Mouse (Mus musculus) hindbrain, embryonic 16.5 days (tissue): ENCODE results near the gene Magi1. TPM values are rescaled to one million over a fixed set of nuclear protein-coding genes. Genes with fewer than 3 reads are reported as not detected.

Experiments
- ATAC-seq: fragments of 200-750 bp; cut with Nextera tagmentation; 2 replicates; pipeline ENCODE4 v1.8.0; 2017; ENCODE audit warnings: moderate TSS enrichment, moderate library complexity
- H3K27ac ChIP-seq: fragments of 300-500 bp; sonication (generic); 2 replicates; pipeline ENCODE4 v1.5.1; 2014; ENCODE audit warnings: low read depth, mild to moderate bottlenecking, control low read depth, low read length, moderate library complexity
- H3K27me3 ChIP-seq: fragments of 300-500 bp; sonication (generic); replicated peaks from 2 replicates; pipeline ENCODE4 v1.6.1; 2014; ENCODE audit warnings: low read length; ENCODE audit not compliant: control insufficient read depth, insufficient read depth
- H3K36me3 ChIP-seq: fragments of 300-500 bp; sonication (generic); 2 replicates; pipeline ENCODE4 v1.6.1; 2014; ENCODE audit warnings: mild to moderate bottlenecking, low read length, moderate library complexity, mixed read lengths; ENCODE audit not compliant: control insufficient read depth, insufficient read depth
- H3K4me1 ChIP-seq: fragments of 300-500 bp; sonication (generic); 2 replicates; pipeline ENCODE4 v1.6.1; 2014; ENCODE audit warnings: low read depth, low read length; ENCODE audit not compliant: control insufficient read depth, insufficient read depth
- H3K4me2 ChIP-seq: fragments of 300-500 bp; sonication (generic); 2 replicates; pipeline ENCODE4 v1.6.1; 2014; ENCODE audit warnings: mild to moderate bottlenecking, low read length, control low read depth, moderate library complexity
- H3K4me3 ChIP-seq: fragments of 300-500 bp; sonication (generic); 2 replicates; pipeline ENCODE4 v1.5.1; 2014; ENCODE audit warnings: mild to moderate bottlenecking, low read length, control low read depth, moderate library complexity
- H3K9ac ChIP-seq: fragments of 300-500 bp; sonication (generic); 2 replicates; pipeline ENCODE4 v1.6.1; 2014; ENCODE audit warnings: low read depth, mild to moderate bottlenecking, control low read depth, low read length, moderate library complexity
- H3K9me3 ChIP-seq: fragments of 300-500 bp; sonication (generic); 2 replicates; pipeline ENCODE4 v1.6.1; 2014; ENCODE audit warnings: mild to moderate bottlenecking, low read length, moderate library complexity; ENCODE audit not compliant: control insufficient read depth
- WGBS: fragments of 180-500 bp; shearing (Covaris S2); extraction: QIAGEN DNeasy Blood & Tissue Kit; methylation state at CpG from one replicate; pipeline ENCODE4 v1.1.7; 2014; 5-methylcytosine and 5-hydroxymethylcytosine counted together
- polyA plus RNA-seq: library from polyadenylated mRNA; unstranded; fragments of >200 nt; fragmentation: Nextera tagmentation; extraction: Ambion mirVana; gene quantifications from 2 replicates; pipeline ENCODE4 v1.2.1, GENCODE M21; 2015

The Magi1 gene
- polyA plus RNA-seq, 1 experiment from 2014 or later: 27.7 TPM

GRCm38 (mm10) chr6:94145430-94146205, 138.1 kb downstream of the Magi1 start:
- 80% methylated on average over 8 of the region's 8 CpGs for WGBS
- Histone ChIP-seq H3K4me1 (no peaks in the 10 kb centered on the region), H3K27ac (no peak overlapping the region), H3K9me3 (no peaks in the 10 kb centered on the region), H3K27me3 (no peaks in the 10 kb centered on the region), H3K36me3 (no peaks in the 10 kb centered on the region), H3K4me2 (no peak overlapping the region), H3K9ac (no peak overlapping the region), H3K4me3 (no peak overlapping the region)
- ATAC-seq: no peak

- Histone ChIP-seq H3K4me2 (no peak overlapping the region), H3K27ac (no peak overlapping the region), H3K4me3 (no peak overlapping the region), H3K9me3 (no peaks in the 10 kb centered on the region), H3K4me1 (no peaks in the 10 kb centered on the region), H3K36me3 (no peaks in the 10 kb centered on the region), H3K9ac (no peak overlapping the region), H3K27me3 (no peaks in the 10 kb centered on the region)
- WGBS: 94% methylated on average over 2 of the region's 2 CpGs
- no peak for ATAC-seq
Observed at GRCm38 (mm10) chr6:94142493-94142892, 141.2 kb downstream of the Magi1 start.

DNA sequence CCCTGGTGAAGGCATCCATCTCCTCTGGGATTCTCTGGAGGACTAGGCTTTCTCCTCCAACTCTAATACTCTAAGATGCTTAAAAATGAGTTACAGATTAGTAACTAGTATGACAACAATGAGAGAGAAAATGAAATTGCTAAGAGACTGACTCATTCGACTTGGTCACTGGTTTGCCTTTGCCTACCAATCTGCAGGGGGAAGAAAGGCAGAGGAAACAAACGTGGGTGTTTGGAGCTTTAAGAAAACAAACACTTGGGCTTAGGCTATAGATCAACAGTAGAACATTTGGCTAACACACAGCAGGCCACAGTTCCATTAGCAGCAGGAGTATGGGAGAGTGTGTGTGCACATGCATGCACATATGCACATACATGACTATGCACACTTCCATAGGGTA, 142.2 kb downstream of the Magi1 start:
- Histone ChIP-seq H3K4me1 (no peaks in the 10 kb centered on the region), H3K27me3 (no peaks in the 10 kb centered on the region), H3K4me2 (no peak overlapping the region), H3K36me3 (no peaks in the 10 kb centered on the region), H3K9ac (no peak overlapping the region), H3K9me3 (no peaks in the 10 kb centered on the region), H3K4me3 (no peak overlapping the region), H3K27ac (no peak overlapping the region)
- 75% methylated on average over 2 of the region's 2 CpGs for WGBS
- ATAC-seq: no peak

GRCm38 (mm10) chr6:94139952-94140414, 143.7 kb downstream of the Magi1 start:
- H3K9me3 ChIP-seq: no peaks in the 10 kb centered on the region
- H3K4me2 ChIP-seq: no peak overlapping the region
- H3K4me3 ChIP-seq: no peak overlapping the region
- 81% methylated on average over 3 of the region's 3 CpGs for WGBS
- H3K36me3 ChIP-seq: no peaks in the 10 kb centered on the region
- no peaks in the 10 kb centered on the region for H3K27me3 ChIP-seq
- no peak overlapping the region for H3K9ac ChIP-seq
- ATAC-seq: no peak
- no peaks in the 10 kb centered on the region for H3K4me1 ChIP-seq
- no peak overlapping the region for H3K27ac ChIP-seq

DNA sequence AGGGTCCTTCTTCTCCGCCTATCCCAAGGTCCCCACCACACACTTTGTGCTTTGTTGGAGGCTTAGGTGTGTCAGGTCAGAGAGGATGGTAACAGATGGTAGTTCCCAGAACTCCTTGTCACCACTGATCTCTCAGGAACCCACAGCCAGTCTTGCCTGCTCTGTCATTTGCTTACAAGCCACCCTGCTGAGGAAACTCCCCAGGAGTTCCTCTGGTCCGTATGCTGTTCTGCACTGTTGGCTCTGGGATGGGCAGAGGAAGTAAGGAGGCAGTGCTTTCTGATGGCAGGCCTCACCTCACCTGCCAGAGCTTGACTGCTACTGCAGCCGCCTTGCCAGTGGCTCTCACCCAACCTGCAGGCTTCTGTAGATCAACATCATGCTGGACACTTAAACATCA, 147.0 kb downstream of the Magi1 start:
- Histone ChIP-seq H3K27me3 (no peaks in the 10 kb centered on the region), H3K4me2 (no peak overlapping the region), H3K4me1 (no peaks in the 10 kb centered on the region), H3K27ac (no peak overlapping the region), H3K9me3 (no peaks in the 10 kb centered on the region), H3K36me3 (no peaks in the 10 kb centered on the region), H3K9ac (no peak overlapping the region), H3K4me3 (no peak overlapping the region)
- 77% methylated on average over 3 of the region's 3 CpGs for WGBS
- no peak for ATAC-seq

- no peak overlapping the region for H3K4me3 ChIP-seq
- no peaks in the 10 kb centered on the region for H3K4me1 ChIP-seq
- H3K27ac ChIP-seq: no peak overlapping the region
- 0 out of 2 replicates have a peak, but pooled peaks have one; percentile 20 for ATAC-seq
- H3K9me3 ChIP-seq: no peaks in the 10 kb centered on the region
- no peaks in the 10 kb centered on the region for H3K27me3 ChIP-seq
- WGBS: 45% methylated on average over 5 of the region's 5 CpGs
- no peaks in the 10 kb centered on the region for H3K36me3 ChIP-seq
- H3K9ac ChIP-seq: no peak overlapping the region
- no peak overlapping the region for H3K4me2 ChIP-seq
Observed at GRCm38 (mm10) chr6:94134159-94134558, 149.6 kb downstream of the Magi1 start.

DNA sequence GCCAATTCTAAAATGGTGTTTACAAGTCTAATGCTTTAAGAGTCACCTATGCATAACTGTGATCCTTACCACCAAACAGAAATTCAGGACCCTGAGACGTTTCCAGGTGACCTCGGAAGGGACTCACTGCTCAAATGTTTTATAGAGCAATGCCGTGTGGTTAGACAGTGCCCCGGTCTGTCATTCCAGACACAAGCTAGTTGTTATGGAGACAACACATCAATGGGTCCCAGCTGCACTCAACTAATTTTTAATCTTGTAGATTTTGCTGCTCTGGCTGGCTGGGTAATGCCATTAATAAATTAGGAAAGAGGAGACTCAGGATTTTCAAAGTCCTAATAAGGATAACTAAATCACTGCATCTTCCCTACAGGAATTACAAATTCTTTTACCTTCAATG, 151.7 kb downstream of the Magi1 start:
- Histone ChIP-seq H3K36me3 (no peaks in the 10 kb centered on the region), H3K9ac (no peak overlapping the region), H3K27ac (no peak overlapping the region), H3K27me3 (no peaks in the 10 kb centered on the region), H3K4me1 (no peaks in the 10 kb centered on the region), H3K4me3 (no peak overlapping the region), H3K9me3 (no peaks in the 10 kb centered on the region), H3K4me2 (no peak overlapping the region)
- 33% methylated on average over 4 of the region's 4 CpGs for WGBS
- ATAC-seq: no peak

GRCm38 (mm10) chr6:94130389-94130788, 153.3 kb downstream of the Magi1 start:
- Histone ChIP-seq H3K9me3 (no peaks in the 10 kb centered on the region), H3K4me1 (no peaks in the 10 kb centered on the region), H3K4me2 (no peak overlapping the region), H3K36me3 (no peaks in the 10 kb centered on the region), H3K4me3 (no peak overlapping the region), H3K27ac (no peak overlapping the region), H3K9ac (no peak overlapping the region), H3K27me3 (no peaks in the 10 kb centered on the region)
- ATAC-seq: 0 out of 2 replicates have a peak, but pooled peaks have one; percentile 30
- 86% methylated on average over 5 of the region's 5 CpGs for WGBS

GRCm38 (mm10) chr6:94126763-94127162, 157.0 kb downstream of the Magi1 start:
- no peak for ATAC-seq
- H3K4me1 ChIP-seq: no peaks in the 10 kb centered on the region
- H3K9me3 ChIP-seq: no peaks in the 10 kb centered on the region
- WGBS: 93% methylated on average over 4 of the region's 4 CpGs
- H3K9ac ChIP-seq: no peak overlapping the region
- no peak overlapping the region for H3K4me3 ChIP-seq
- no peaks in the 10 kb centered on the region for H3K36me3 ChIP-seq
- no peak overlapping the region for H3K4me2 ChIP-seq
- no peaks in the 10 kb centered on the region for H3K27me3 ChIP-seq
- H3K27ac ChIP-seq: no peak overlapping the region
